Mouse (Mus musculus) A20 (cell line): ENCODE results near the gene Ppp1ca.

Experiments
- DNase-seq: peaks from one replicate; pipeline ENCODE4 v3.0.0-alpha.2; 2011; ENCODE audit warnings: low read depth, low spot score

Gene Ppp1ca

DNA sequence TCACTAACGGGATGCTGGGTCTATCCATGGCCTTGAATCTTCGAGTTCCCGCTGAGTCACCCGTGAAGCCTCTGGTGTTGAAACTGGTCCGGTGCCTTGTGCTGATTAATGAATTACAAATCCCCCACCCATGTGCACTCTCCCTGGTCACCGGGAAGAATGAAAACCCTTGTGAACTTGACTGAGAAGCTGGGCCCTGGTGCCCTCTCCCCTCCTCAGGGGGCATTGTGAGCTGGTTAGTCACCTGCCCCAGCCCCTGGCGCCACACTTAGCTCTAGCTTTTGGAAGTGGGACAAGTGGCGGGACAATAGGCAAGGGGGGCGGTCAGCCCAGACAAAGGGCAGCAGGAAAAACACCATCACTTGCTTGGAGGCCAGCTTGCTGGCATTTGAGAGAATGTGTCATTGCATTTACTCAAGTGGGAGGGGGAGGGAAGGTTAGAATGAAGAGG is 21.7 kb downstream of the Ppp1ca start:
- no peak for DNase-seq

DNA sequence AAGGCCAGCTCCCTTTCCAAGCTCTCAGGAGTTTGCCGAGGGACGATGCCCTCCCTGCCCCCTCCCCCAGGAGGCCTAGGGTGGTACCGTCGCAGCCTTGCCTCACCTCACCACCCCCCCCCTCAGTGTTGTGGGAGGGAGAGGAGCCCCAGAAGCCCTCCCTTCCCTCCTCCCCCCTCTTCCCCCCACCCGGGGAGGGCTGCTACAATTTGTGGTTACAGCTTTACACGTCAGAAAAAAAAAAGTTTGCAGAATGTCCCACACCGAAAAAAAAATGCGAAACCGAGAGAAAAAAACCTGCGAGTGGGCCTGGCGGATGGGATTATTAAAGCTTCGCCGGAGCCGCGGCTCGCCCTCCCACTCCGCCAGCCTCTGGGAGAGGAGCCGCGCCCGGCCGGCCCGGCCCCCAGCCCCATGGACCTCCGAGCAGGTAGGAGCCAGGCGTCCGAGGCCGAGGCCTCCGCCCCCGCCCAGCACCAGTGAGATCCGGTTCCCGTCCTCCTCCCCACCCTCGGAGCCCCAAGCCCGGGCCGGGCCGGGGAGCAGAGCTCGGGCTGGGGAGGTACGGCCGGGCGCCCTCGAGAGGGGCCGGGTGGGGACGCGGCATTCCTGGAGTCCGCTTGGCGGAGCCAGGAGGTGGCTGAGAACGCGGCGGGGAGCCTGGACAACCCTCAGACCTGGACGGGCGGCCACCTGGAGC is 22.4 kb downstream of the Ppp1ca start, which contains the start of the genes Clcf1 and AC109138.7:
Clcf1 (plus strand) TSS at position 168 of the 700 bp plus-strand sequence.
AC109138.7 (plus strand) TSS at position 287 of the 700 bp plus-strand sequence.
- DNase-seq, result peak; percentile 71

DNA sequence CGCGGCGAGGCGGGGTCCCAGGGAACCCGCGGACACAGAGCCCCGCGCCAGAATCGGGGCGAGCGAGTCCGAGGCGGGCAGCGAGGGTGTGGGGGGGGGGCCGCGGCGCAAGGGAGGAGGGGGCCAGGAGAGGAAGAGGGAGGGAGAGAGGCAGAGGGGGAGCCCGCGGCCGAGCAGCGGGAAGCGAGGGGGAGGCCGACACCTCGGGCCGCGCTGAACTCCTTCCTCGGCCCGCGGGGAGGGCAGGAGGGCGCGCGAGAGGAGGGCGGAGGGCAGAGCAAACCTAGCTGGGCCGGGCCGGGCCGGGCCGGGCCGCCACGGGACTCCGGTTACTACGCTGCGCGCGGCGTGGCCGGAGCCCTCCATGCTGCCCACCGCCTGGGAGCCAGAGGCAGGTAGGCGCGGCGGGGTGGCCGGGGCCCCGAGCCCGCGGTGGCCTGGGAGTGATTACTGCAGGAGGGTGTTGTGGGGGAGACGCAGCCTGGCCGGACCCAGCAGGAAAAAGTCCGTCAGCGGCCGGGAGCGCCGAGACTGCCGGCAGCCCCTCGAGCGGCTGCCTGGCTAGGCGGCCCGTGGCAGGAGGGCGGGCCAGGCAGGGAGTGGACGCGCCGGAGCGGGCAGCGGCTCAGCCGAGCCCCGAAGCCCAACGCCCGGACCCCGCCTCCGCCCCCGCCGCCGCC is 23.0 kb downstream of the Ppp1ca start:
- DNase-seq, result peak; percentile 55

DNA sequence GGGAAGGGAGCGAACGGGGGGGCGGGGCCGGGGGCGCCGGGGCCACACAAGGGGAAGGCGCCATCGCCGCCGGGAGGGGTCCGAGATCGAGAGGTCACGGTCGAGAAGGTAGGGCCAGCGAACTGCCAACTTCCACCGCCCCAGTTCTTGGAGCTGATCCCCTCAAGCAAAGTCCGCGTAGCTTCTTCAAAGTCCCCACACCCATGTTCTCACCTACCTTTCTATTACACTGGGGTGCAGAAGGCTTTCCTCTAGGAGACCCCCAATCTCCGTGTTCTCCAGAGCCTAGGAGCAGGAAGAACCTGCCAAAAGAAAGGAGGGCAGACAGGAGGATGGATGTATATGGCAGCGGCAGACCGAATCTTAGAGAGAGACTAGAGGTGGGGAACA is 23.6 kb downstream of the Ppp1ca start:
- peak; percentile 42 for DNase-seq

DNA sequence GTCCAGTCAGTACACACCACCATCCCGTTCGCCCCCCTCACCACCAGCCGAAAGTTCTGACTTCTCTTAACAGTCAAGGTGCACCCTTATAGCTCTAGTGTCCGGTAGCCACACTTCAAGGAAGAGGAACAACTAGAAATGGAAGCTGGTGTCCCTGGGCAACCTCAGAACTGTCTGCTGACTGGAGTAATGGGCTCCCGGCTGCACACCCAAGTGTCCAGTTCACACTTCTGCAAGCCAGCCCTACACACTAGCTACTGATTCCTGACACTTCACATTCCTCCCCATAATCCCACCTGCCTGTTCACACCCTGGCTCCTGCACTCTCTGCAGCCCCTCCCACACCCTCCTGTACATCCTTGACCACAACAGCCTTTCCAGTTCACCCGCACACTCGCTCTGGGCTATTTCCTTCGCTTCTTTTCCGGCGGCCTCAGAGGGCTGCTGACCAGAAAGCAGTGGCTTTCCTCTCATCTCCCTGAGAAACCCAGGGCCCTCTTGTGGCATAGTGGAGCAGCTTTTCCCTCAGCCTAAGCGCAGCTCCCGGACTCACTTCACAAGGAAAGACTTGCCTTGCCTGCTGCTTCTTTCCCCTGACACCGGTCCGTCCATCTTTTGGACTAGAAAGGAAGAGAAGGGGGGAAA is 24.3 kb downstream of the Ppp1ca start:
- no peak for DNase-seq

DNA sequence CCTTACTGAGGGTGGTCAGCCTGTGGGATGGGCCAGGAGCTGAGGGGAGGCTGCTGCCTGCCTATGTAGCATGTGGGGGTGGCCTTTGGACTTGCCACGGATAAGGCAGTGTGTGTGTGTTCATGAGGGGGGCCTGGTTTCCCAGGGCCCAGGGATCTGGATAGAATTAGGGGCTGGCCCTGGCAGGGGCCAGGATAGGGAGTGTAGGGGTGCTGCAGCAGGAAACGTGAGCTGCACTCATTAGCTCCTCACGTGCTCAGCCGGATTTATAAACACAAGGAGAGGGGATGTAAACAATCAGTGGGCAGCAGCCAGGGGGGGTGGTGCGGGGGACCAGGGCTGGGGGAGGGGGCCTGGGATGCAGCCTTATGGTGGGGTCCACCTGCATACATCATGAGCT is 25.3 kb downstream of the Ppp1ca start:
- DNase-seq, result no peak

DNA sequence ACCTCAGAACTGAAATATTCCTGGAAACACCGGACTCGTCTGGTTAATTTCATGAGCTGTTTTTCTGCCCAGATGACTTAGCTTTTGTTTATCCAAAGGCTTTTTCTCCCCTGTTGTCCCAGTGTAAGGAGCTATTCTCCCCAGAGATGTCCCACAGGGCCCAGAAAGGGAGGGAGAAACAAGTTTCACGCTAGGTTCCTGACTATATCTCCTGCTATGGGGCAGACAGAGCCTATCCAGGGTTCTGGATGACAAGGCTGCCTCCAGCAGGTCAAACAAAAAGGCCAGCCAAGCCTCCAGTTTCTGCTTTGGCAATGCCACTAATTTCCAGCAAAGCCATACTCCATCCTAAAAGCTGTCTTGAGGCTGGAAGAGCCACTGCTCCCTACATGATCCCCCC is 26.0 kb downstream of the Ppp1ca start:
- DNase-seq, result no peak

DNA sequence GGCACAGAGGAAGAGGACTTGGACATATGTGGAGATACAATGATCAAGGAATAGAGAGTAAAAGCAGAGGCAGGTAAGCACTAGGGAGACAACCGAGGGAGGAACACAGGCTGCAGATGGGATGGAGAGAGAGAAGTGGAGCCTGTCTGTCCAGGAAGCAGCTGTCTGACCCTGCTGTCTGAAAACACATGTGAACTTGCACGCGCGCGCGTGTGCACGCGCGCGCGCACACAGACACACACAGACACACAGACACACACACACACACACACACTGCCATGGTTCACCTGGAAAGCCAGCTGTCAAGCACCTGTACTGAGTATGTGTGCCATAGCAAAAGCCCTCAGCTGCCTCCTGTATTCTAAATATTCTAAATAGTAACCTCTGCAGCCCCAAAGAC is 26.4 kb downstream of the Ppp1ca start:
- peak; percentile 28 for DNase-seq

DNA sequence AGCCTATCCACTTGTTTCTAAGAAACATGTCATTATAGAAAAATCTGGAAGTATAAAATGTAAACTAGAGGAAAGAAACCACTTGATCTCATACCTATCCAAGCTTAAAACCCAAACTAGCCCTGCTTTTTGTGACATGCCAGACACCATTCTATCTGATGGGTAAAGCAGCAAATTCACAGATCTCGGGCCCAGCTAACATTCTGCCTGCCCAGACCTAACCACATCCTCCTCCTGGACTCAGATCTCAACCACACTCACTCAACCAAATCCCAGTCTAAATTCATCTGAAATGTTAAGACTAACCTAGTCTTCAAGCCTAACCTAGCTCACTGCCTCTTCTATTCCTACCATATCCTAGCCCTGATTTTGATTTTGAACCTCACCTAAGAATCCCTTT is 26.9 kb downstream of the Ppp1ca start:
- DNase-seq, result peak; percentile 41

DNA sequence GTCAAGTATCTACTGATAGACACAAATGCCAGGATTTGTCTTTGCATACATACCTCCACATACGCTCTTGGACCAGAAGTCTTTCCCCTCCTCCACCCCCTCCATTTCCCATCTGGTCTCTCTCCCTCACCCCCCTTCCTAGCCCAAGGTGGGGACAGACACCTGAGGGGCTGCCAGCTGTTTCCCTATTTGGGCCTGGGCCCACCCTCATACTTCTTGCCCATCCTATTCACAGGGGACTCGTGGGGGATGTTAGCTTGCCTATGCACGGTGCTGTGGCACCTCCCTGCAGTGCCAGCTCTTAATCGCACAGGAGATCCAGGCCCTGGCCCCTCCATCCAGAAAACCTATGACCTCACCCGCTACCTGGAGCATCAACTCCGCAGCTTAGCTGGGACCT is 28.1 kb downstream of the Ppp1ca start:
- no peak for DNase-seq

DNA sequence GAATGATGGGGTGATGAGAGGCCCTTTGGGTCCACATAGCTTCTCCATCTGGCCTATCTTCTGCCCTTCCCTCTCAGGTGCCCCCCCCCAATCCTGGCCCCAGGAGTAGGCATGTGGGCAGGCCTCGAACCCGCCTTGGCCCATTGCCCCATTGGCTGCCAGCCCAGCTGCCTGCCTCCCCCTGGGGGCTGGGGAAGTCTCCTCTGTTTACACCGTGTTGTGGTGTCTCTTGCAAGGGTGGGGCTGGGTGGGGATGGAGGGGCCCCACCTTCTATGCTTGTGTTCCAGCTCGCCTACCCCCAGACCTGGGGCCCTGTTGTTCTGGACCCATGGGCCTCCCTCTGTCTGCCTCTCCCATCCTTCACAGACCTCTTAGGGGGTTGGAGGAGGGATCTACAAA is 28.6 kb downstream of the Ppp1ca start:
- DNase-seq, result no peak

DNA sequence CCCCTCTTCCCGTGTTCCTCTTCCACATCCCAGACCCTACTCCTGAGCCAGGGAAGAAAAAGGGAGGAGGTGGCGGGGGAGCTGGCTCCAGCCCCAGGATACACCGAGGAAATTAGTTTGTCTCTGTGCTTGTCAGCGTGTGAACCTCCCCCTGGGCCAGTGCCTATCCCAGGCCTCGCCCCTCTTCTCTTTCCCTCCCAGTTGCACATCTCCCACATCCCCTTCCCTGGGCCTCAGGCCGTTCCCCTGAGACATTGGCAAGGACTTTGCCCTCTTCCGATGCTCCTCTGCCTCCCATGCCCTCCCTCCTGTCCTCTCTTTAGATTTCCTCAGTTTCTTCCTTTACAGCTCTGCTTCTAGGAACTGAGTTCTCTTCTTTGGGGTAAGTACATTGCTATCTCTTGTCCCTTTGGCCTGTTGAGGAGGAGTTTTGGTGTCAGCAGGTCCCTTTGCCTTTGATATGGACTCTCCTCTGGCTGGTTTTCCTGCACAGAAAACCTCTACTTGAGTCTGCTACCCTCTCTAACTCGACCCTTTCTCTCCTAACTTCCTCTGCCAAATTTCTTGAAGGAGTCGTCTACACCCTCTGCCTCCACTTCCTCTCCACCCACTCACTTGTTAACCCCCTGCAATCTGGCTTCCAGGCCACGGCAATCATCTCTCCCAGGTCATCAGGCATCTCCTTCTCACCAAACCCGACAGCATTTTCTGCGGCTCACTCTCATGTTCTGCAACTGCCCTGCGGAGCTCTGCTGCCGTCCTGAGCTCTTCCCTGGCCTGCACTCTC is 29.3 kb downstream of the Ppp1ca start:
- DNase-seq, result no peak

DNA sequence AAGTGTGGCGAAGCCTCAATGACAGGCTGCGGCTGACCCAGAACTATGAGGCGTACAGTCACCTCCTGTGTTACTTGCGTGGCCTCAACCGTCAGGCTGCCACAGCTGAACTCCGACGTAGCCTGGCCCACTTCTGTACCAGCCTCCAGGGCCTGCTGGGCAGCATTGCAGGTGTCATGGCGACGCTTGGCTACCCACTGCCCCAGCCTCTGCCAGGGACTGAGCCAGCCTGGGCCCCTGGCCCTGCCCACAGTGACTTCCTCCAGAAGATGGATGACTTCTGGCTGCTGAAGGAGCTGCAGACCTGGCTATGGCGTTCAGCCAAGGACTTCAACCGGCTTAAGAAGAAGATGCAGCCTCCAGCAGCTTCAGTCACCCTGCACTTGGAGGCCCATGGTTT is 30.3 kb downstream of the Ppp1ca start:
- DNase-seq, result no peak

DNA sequence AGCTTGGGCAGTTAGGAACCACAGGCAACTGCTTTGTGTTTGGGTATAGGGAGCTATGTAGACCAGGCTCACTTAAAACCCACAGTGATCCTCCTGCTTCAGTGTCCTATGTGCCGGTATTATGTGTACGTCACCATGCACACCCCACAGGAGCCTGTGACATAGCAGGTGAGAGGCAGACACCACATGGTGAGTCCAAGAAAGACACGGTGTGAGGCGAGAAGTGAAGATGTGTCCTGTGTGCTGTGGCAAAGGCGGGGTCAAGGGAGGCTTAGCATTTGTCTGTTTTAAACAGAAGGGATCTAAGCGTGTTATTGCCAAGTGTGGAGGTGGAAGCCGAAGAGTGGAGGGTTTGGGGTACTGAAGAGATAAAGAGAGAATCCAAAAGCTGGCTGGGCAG is 34.9 kb downstream of the Ppp1ca start:
- DNase-seq, result no peak

DNA sequence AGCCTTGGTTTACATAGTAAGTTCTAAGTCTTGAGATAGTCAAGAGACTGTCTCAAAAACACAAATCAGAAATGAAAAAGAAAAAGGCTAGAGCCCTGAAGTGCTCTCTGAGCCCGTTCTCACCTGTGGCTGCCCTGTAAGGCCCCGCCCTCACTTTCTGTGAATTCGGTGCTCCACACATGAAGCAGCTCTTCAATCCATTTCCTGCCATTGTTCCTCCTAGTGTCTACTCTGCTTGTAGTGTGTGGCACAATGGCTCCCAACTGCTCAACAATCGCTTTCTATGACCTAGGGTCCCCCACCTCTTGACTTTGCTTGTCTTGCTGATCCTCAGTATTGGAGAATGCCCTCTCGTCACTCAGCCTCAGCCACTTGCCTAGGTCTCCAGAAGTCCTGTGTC is 35.6 kb downstream of the Ppp1ca start:
- DNase-seq, result no peak

DNA sequence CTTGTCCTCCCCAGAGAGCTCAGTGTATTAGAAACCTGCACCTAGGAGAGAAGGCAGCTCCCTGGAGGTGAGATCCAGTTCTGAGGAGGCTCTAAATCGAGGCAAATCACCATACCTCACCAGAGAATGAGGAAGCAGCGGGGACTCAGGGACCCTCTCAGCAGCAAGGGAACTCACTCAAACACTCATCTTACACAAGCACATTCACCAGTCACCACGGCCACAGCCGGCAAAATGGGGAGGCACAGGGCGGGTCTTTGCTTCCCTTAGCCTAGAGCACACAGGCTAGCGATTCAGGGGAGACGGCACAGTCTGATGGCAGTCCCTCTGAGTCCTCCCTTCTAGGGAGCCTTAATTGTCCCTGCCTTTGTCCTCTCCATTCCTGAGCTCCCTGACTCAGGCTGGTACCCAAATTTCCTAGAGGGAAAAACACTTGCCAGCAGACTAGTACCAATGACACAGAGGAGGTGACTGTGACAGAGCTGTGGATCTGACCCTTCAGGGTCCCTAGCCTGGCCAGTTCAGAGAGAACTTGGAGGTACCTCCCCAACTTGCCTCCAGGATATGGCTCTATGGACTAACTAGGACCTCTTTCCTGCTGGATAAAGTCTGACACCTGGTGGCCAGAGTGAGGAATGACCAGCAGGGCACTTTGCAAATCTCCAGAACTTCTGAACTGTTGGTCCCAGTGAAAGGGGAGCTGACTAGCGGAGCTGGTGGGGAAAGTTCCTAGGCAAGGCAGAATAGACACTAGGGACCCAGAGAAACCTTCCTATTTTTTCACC is 36.2 kb downstream of the Ppp1ca start:
- DNase-seq, result peak; percentile 78

DNA sequence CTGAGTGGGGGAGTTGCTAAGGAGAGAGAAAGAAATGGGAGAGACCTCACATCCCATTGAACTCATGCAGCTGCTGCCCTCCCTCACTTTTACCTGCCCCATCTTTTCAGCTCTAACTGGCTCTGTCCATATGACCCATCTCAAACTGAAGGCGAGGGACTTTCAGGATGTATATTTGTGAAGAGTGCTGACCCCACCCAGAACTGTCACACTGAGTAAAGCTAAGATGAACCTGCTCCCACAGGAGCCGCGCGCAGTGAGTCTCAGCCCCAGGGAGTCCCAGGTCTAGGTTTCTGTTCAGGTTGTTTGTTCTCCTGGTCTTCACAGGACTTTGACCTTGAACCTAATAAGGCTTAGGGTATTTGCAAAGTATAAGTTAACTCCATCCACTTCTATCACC is 37.0 kb downstream of the Ppp1ca start:
- no peak for DNase-seq

DNA sequence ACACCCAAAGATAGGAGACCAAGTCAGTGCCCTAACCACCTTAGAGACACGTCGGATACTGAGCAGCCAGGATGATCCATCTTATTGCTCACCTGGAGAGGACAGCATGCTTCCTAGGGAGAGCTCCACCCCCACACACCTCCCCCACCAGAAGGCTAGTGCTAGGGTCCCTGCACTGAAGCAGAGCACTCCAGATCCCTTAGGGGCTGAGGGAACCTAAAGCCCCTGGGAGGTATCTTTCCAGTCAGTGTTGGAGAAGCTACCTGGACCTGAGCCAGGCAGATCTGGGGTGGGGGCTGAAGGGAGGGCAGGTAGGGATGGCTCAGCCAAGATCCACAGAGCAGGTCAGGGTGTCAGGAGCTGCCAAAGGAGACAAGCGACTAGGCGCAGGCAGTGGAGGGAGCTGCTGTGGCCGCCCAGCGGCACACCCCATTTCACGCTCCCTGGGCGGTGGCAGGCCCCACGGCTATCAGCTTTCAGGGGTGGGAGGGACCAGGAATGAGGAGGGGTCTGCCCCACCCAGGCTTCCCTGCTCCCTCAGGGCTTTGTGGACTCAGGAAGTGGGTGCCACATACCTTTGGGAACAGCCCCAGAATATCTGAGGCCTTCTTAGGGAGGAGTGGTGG is 37.7 kb downstream of the Ppp1ca start:
- DNase-seq, result no peak

DNA sequence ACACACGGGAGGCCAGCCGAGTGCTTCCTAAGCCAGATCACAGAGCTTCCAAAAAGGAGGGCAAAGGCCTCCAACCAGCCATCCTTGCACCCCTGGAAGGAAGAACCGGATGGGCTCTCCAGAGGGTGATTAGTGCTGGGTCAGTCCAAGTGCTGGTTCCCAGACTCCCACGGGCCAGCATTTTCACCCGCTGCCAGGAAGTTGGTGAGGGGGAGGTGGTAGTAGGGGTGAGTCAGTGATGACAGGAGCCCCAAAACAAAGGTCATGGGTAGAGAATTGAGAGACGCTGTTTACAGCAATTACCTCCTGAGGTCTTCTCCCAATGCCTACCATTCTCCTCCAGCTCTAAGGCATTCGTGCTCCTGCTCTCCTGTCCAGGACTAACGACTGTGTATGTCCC is 38.5 kb downstream of the Ppp1ca start:
- peak; percentile 43 for DNase-seq
